Mouse (Mus musculus): ENCODE data around the gene Sptb. TPM values are rescaled to one million over a fixed set of nuclear protein-coding genes. Genes with fewer than 3 reads are reported as not detected.

Sptb gene
- polyA plus RNA-seq, 1 experiment from 2014 or later = 0.29 TPM

DNA sequence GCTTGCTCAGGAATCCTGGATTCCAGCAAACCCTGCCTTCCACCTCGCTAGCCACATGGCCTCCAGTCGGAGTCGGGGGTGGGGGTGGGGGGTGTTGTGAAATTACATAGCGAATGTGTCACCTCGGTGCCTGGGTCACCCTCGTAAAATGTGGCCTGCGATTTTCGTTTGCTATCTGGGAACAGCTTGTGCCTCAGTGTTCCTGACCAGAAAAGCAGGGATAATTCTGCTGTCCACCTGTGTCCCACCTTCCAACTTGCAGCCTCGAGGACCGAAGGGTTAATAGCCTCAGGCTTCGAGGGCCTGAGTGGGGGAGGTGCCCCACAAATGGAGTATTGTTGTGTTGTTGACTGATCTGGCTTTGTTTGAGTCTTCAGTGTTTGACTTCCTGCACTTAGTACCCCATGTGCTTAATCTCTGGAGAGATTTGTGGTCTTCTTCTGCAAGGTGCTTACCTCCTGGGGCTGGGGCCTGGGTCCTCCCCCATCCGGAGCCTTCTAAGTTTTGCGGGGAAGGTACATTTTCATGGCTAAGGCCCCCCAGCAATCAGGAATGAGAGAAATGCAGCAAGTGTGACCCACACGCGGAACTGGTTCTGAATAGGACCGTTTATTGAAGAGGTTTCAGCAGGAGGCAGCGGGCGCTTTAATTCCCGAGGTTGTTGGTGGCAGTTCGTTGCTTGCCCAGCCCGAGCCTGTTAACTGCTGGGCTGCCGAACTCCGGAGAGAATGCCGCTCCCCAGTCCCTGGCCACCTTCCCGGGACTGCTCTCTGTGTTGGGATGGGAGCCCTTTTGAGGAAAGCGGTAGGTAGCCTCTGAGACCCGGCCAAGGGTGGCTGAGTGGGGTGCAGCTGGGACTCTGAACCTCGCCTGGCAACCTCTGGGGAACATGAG lies 163.7 kb downstream of the Sptb start:
- DNase-seq (ENCODE audit: low spot score) = peak; percentile 37

DNA sequence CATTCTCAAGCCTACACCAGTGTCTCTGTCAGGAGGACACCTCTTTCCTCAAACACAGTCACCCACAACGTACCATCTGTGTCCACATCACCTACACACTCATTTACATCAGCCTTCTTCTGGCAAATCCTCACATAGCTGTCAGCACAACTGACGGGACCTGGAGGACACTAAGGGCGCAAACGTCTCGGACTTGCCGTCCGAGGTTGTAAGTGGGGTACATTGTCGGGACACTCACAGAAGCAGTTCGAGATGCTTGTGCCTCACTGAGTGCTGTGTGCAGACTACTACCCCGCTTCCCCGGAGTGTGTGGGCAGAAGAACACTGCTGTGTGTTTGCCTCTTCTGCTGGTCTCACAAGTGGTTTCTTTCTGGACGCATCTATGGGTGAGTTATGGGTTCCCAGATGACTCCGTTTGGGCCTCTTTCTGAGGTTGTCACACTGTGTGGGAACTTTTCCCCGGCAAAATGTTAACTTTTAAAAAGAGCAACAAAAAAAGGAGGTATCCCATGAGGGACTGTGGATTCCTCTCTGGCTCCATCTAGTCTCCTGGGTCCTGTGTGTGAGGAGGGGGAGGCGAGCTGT lies 164.5 kb downstream of the Sptb start:
- DNase-seq (ENCODE audit: low spot score) = no peak

DNA sequence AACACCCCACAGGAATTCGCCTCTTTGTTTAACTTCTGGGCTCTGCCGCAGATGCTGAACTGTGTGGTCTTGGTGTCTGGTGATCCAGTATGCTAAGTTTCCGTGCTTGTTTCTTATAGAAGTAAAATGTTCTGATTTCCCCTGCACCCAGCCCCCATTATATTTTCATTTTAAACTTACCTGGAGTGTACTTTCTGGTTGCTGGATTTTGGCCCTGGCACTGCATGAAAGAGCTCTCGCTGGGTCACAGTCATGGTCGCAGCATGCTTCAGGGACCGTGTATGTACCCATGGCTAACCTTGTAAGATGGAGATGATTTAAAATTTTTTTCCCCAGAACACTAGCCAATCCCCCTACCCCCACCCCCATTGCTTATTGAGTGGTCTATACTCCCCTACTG lies 168.5 kb downstream of the Sptb start:
- DNase-seq (ENCODE audit: low spot score) = no peak

DNA sequence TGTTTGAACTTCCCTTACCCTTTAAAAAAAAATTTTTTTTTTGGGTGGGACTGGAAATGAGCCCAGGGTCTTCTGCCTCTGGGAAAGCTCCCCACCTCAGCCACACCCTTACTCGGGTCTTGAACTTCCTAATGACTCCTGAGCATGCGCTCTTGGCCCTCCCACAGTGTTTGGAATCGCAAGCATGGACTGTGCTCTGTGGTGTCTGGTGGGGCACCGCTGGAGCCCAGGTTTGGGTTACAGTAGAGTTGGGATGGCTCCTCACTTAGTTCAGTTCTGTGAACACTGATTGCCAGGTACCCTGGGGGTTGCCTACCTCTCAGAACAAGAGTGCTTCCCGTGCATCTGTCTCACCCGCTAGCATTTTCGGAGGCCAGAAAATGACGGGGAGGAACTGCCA lies 168.9 kb downstream of the Sptb start:
- DNase-seq (ENCODE audit: low spot score) = no peak

DNA sequence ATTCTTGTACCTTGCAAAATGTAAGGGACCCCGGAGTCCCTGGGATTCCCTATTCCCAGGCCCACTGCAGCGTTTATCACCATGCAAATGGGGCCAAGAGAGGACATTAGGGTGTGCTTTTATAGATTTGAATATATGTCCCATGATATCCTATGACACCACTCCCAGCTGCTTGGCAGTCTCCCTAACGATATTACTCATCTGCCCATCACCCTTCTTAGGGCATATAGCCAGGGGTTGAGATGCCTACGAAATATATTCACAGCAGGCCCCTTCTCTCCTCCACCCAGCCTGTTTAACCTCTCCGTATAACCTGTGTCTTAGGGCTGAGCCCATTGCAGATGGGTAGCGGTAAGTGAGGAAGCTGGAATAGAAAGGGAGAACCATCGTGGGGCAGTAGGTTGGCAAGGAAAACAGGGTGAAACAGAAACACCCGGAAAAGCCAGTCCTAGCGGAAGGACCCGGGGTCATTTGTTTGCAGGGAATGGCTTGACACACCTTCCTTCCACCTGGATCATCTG lies 169.6 kb downstream of the Sptb start:
- DNase-seq (ENCODE audit: low spot score) = no peak

DNA sequence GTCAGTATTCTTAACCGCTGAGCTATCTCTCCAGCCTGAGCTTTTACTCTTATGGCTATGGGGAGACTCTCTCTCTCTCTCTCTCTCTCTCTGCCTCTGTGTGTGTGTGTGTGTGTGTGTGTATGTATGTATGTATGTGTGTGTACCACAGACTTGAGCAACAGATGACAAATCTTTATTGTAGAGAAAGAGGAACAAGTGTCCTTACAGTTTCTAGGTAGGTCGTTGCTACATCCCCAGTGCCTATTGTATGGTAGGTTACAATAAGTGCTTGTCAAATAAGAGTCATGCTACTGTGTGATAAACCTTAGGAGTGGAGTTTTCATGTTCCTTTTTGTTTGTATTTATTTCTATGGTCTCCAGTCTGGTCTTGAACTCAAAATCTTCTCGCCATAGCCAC lies 170.2 kb downstream of the Sptb start:
- DNase-seq (ENCODE audit: low spot score) = no peak

DNA sequence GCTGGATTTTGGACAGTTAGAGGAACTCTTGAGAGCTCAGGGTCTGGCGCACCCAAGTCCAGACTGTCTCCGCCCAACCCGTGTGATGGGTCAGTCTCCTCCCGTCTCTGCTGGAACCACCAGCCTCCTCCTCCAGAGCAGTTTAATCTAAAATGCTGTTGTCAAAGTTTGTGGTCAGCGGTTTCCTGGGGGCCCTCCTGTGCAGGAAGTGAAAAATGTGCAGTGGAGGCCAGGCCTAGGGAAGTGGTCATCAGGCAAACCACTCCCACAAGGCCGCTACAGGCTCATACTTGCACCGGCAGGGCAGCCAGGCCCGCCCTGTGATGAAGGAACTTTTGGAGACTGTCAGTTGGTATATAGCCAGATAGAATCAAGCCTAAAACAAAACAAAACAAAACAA lies 172.9 kb downstream of the Sptb start:
- DNase-seq (ENCODE audit: low spot score) = peak; percentile 64

DNA sequence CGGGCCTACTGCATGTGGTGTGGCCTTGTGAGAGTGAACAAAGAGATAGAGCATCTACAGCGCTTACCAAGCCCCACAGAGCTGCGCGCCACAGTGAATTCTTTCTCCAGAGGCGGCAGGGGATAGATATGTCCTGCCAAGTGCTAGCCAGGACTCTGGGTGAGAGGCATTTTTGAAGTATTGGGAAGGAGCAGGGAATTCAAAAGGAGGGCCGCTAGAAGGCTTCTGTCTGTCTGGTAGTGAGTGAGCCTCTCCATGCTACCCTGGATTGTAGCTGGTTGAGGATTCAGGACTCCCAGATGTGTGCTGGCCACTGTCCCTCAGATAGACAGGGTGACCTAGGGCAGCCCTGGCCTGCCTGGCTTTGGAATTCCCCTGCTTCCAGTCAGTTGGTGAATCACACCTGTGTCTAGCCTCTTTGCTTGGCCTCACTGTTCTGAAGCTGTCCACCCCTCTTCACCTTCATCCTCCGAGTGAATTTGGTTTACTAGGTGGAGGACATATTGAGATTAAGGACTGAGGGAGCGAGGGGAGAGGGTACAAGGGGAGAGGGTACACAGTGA lies 173.7 kb downstream of the Sptb start:
- no peak for DNase-seq (ENCODE audit: low spot score)

DNA sequence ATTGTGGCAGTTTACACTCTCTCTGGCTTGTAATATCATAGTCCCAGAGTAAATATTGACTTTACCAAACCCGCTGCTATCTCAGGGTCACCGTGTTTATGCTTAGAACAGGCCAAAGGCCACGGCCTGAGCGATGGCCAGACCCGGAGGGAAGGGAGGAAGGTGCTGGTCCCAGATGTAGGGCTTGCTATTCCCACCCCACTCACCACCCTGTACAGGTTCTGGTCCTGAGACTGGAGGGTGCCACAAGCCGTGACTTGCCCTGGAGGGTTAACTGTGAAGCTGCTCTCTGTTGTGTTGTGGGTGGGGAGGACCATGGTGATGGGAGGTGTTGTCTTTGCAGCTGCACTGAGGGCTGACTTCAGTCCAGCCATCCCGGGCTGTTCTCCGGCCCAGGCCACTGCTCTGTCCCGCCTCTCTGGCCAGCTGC lies 174.9 kb downstream of the Sptb start:
- no peak for DNase-seq (ENCODE audit: low spot score)

DNA sequence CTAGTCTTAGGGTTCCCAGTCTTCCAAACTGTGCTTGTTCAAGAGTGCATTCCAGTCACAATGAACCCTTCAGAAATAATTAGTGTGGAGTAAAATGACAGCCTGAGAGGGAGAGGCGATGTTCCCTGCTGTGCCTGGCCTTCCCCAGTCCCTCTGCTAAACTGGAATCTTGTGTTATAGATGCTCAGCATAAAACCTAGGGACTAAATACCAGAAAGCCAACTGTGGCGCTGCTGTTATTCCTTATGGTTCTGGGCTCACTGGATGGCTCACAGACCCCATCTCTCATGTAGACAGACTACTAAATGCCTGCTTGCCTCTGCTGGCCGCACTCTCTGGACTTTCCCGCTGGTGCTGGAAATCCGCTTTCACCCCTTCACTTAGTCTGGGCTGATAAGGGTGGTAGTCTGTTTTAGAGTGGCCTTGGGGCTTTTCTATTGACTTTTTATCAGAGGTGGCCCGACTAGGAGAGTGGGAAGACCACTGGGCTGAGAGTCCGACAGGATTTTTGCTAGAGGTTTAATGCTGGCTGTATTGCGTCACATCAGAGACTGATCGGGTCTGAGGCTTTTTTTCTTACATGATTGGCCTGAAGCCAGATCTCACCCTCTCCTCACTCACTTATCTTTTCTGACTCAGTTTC lies 175.6 kb downstream of the Sptb start:
- no peak for DNase-seq (ENCODE audit: low spot score)

DNA sequence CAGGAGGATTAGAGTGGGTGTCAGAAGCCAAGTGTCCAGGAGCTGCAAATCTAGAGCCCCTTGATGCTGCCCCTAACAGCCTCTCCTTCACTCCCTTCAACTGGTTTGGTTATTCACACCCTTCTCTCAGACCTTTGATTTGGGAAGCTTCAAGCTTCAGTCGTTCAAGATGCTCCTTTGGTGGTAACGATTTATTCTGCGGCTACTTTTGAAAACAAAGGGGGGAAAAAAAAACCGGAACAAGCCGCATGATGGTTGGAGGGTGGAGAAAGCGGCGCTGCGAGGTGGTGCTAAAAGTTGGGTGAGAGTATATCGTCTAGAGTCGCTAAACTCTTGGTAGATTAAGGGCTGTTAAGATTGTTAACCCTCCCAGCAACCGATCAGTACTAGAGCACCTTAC lies 176.1 kb downstream of the Sptb start:
- no peak for DNase-seq (ENCODE audit: low spot score)

DNA sequence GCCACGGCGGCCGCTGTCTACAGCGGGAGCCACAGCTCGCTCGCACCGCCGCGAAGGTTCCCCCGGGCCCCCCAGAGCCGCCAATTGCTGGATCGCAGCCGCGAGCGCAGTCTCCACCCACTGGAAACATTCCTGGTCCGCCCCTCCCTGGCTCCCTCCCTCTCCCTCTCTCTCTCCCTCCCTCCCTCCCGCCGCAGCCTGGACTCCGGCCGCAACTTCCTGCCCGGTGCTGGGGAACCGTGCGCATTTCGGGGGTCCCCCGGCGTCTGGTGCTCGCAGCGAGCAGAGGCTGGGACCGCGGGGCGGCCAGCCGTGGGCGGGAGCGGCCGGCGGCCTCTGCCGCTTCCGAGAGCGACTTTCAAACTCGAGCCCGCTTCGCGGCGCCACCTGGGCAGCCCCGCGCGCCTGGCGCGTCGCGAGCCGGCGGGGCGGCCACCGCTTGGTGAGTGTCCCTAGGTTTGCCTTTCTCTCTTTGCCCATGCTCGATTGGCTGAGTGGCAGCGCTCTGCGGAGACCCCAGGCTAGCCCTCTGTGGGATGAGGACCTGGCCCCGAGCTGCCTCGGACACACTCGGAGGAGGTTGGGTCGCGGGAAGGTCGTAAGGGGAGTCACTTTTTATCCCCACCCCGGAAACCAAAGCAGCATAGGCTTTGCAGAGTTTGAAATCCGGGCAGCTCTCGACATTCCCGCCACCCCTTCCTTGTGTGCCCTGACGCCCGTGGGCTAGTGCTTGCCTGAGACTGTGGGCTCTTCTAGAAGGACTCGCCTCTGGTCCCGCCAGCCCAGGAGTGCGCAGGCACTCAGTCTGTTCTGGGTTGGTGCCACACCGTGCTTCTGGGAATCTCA lies 176.7 kb downstream of the Sptb start:
- peak; percentile 61 for DNase-seq (ENCODE audit: low spot score)

DNA sequence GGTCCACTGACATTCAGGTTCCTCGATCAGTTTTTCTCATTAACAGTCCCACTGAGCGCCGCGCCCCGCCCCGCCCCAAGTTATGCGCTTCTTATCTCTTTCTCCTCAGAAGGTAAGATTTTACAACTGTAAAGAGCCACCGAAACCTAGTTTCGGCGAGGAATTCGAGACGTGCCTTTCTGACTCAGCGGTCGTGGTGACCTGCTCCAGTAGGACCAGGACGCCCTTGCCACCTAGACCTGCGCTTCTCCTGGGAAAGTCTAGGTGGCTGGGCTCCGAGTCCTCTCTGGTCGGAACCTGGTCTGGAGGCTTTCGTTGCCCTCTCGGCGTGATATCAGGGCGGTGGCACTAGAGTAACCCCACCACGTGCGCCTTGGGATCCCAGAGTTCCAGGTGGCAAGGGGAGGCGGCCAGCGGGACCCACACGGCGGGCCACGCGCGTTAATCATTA lies 177.4 kb downstream of the Sptb start:
- DNase-seq (ENCODE audit: low spot score) = peak; percentile 33

DNA sequence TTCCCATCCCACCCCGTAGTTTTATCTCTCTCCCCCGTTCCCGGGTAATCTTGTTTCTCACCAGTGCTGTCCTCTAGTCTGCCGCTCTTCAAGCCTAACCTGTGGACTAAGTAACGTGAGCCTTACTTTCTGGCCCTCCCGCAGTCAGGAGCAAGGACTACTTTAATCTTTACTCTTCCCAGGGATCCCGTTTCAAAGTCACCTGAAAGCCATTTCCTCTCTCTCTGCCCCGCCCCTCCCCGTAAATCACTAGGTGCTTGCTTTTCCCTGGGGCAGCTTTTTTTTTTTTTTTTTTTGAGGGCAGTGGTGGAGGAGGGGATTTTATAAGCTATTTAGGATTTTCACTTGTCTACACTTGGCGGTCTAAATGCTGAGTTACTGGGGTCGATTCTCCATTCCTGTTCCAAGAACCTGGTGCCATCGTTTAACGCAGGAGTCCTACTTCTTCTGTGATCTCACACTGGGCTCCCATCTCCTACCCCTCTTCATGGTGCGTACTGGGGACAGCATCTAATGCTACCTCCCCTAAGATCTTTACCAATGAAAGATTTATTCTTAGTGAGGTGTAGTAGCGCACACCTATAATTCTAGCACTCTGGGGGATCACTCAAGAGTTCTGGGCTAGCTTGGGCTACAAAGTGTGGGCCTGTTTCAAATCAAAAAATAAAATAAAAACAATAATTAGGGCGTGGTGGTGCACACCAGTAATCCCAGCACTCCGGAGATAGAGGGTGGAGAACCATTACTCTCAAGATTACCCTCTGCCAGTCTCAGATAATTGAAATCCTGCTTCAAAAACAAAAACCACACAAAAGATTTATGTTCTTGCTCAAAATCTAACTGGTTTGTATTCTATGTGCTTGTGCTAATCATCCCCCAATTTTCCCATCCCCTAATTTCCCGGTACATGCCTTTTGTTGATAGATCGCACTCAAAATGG lies 178.1 kb downstream of the Sptb start:
- DNase-seq (ENCODE audit: low spot score) = no peak

DNA sequence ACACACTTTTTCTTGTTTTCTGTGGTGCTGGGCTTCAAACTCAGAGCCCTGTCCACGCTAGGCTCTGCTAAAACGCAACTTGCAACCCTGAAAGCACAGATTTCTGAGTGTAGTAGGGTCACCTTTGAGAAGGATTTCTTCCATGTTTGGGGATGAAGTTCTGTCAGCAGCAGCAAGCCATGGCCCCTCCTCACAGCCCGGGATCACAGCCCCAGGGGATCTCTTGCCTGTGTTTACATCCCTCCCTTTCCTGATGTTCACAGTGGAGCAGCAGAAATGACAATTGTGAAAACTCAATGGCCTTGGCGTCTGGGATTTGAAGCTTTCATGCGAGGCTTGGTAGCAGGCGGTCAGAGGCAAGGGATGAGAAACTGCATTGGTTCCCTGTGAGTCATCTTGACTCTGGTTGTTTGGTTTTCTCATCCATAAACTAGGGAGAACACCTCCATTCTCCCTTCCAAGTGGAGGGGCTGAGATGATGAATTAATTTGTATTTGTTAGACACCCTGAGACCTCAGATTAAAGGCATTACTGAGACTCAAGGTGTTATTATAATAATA lies 179.7 kb downstream of the Sptb start, which contains the start of gene Plekhg3:
Gene Plekhg3, plus strand, starts transcription at position 312 of the 560 bp plus-strand sequence.
- no peak for DNase-seq (ENCODE audit: low spot score)
